Mouse (Mus musculus): ENCODE measurements around the gene Tnfaip6.

Gene Tnfaip6

DNA sequence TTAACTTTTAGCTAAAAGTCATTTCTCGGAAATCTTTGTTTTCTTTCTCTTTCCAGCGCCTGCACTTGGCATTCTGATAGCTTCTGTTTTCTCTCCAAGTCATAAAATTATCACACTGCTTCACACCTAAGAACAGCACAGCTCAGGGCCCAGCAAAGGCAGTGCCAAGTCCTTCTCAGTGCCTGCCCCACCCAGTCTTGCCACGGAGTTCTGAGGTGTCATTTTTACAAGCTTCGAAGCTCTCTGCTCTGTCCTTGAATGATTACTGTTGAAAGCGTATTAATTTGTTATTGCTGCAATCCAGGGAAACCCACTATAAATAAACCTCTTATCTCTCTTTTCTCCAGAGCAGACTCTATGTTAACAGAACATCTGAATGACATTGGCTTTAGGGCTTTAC is 15.7 kb downstream of the Tnfaip6 start:
- DNase-seq = no peak

GRCm38 (mm10) chr2:52055616-52056015 is 17.8 kb downstream of the Tnfaip6 start:
- DNase-seq = no peak

DNA sequence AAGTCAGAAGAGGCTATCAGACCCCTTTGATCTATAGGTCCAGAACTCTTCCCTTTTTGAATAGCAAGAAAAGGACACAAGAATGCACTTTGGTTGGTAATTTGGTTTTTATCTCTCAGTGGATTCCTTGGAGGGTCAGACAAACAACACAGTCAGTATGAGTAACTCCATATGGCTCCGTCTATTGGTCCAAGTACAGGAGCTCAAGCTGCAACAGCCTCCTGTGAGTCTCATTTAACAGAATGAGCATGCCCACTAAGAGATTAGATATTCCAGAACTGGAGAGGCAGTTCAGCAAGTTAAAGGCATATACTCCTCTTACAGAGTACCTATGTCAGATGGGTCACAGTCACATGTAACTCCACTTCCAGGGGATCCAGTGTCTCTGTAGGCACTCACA is 19.3 kb downstream of the Tnfaip6 start:
- no peak for DNase-seq

GRCm38 (mm10) chr2:52057681-52058080 is 19.9 kb downstream of the Tnfaip6 start:
- no peak for DNase-seq

DNA sequence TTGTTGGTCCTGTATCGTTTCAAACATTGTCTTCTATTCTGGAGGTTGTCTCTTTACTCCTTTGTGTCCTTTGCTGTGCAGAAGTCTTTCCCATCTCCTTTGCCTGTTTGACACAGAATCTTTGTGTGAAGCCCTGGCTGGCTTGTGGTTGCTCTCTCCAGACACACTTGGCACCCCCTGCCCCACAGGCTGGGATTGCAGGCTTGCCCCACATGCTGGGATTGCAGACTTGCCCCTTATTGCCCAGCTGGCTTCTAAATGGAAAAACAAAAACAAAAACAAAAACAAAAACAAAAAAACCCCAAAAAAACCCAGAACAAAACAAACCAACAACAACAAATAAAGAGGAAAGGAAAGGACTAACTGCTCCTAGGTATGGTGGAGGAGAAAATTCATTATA is 30.8 kb downstream of the Tnfaip6 start:
- DNase-seq = peak; percentile 45 to 50

- no peak for DNase-seq
Observed at GRCm38 (mm10) chr2:52070816-52071215, 33.0 kb downstream of the Tnfaip6 start.

DNA sequence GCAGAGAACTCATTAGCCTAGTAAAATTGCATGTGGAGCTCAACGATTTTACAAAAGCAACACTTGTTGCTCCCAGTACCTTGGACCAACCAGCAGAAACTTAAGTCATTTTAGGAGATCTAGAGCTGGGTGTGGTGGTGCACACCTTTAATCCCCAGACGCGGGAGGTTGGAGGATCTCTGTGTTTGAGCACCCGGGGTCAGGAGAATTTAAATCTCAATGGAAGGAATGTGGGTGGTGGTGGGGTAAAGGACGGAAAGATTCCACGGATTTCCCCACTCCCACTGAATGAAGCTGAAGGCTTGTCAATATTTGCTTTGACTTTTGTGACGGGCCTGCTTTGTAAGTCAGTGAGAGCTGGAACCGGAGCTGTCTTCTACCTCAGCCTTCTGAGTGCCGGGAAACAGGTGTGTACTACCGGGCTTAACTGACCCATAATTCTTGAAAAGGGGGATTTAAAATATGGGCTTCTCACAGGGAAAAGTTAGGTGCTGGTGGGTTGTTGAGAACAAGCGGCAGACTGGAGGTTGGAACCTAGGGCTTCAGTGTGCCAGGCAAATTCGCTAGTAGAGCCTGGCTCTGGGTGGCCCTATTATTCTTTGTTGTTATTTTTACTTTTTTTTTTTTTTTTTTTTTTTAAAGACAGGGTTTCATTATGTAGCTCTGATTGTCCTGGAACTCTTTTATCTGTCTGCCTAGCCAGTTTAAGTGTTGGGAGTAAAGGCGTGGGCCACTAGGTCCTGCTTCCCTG is 33.6 kb downstream of the Tnfaip6 start:
- DNase-seq = no peak

DNA sequence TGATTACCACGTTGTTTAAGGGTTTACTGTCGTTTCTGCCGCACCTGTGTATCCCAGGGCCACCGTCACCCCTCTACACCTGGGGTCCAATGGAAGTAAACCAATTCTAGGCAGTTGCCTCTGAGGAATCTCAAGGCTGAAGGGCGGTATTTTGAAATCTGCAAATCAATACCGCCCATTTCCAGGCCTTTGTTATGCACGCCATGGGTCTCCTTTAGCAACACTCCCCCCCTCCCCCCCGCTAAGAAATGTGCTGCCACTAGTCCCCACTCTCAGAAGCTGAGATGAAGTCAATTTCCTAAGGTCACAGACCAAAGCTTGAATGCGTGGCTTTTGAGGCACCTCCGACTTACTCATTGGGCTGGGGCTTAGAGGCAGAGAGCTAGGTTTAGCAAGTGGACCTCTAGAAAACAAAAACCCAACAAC is 34.3 kb downstream of the Tnfaip6 start:
- no peak for DNase-seq

GRCm38 (mm10) chr2:52072491-52073140 is 34.8 kb downstream of the Tnfaip6 start, which contains the start of gene Rif1:
Gene Rif1, plus strand, starts transcription at chr2:52072832.
- DNase-seq = peak; percentile 90 to 93

DNA sequence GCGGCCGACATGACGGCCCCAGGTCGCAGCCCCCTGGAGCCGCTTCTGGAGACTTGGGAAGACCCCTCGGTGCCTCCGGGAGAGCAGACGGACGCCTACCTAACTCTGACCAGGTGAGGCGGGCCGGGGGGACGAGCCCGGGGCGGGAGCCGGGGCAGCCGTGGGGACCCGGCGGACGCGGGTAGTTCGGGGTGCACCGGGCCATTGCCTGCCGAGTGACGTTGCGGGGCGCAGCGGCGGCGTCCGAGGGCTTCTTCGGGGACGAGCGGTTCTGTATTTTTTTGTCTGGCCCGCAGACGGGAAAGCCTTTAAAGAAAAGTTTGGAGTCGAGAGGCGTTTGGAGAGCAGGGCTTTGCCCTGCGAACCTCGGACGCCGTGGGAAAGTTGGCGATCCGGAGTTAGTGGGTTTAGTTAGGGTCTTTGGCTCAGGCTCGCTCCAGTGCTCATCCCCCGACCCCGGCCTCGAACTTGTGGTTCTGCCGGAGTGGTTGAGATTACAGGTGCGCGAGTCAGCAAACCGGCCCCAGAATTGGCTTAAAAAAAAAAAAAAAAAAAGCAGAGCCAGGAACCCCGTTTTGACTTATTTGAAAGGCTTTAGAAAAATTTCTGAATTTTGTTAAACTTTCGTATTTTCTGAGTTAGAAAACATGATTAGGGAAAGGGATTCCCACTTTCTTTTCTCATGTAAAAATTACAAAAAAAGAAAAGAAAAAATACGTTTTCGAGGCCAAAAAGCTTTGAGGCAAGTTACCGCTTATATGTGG is 35.5 kb downstream of the Tnfaip6 start:
- DNase-seq = peak in 1 of 2 experiments; percentile 46

DNA sequence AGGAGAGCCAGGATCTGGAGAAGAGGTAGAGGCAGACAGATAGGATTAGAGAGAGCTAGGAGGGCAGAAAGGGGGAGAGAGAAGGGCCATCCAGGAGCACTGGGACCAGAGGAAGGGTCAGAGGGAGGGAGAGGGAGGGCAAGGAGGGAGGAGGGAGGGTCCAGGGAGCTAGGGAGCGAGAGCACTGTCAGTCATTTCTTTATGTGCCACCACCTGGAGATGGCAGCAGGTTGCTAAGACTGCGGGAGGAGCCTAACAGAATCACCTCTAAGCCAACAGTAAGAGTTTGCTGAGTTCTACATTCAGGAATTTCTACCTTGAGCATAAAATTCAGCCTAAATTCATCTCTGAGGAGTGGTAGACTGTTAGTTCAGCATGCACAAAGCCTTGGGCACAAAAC is 40.9 kb downstream of the Tnfaip6 start:
- no peak for DNase-seq

DNA sequence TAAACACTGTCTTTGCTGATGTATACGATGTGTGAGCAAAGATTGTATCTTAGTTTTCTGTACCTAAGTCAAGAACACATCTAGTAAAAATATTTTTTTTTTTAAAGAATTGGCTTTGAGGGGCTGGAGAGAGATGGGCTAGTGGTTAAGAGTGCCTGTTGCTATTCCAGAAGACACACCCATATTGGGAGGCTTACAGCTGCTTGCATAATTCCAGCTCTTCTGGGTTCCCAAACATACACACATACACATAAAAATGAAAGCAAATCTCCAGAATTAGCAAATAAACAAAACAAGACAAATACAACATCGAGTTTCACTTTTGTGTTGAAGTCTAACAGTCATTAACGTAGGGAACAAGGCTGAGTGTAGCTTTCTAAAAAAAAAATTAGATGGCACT is 46.2 kb downstream of the Tnfaip6 start:
- no peak for DNase-seq

- DNase-seq = peak; percentile 40 to 80
Observed at GRCm38 (mm10) chr2:52084571-52084970, 46.8 kb downstream of the Tnfaip6 start.
